Mouse (Mus musculus) embryonic facial prominence, embryonic 14.5 days (tissue): ENCODE measurements around the gene Gm609. TPM values are rescaled to one million over a fixed set of nuclear protein-coding genes. Genes with fewer than 3 reads are reported as not detected.

Experiments
- ATAC-seq: fragments of 200-750 bp; cut with Nextera tagmentation; 2 replicates; pipeline ENCODE4 v1.8.0; 2017; ENCODE audit warnings: low read depth, moderate number of reproducible peaks, moderate TSS enrichment
- DNase-seq: peaks from one replicate; pipeline ENCODE4 v3.0.0-alpha.2; 2015; ENCODE audit warnings: low spot score
- H3K27ac ChIP-seq: fragments of 300-500 bp; sonication (generic); replicated peaks from 2 replicates; pipeline ENCODE4 v1.5.1; 2014; ENCODE audit warnings: low read depth, mild to moderate bottlenecking, low read length, moderate library complexity
- H3K27me3 ChIP-seq: fragments of 300-500 bp; sonication (generic); replicated peaks from 2 replicates; pipeline ENCODE4 v1.6.1; 2014; ENCODE audit warnings: low read length; ENCODE audit not compliant: control insufficient read depth, insufficient read depth
- H3K36me3 ChIP-seq: fragments of 300-500 bp; sonication (generic); 2 replicates; pipeline ENCODE4 v1.6.1; 2014; ENCODE audit warnings: low read length, mixed read lengths; ENCODE audit not compliant: control insufficient read depth, insufficient read depth
- H3K4me1 ChIP-seq: fragments of 300-500 bp; sonication (generic); 2 replicates; pipeline ENCODE4 v1.6.1; 2014; ENCODE audit warnings: antibody characterized with exemption, low read length; ENCODE audit not compliant: control insufficient read depth, insufficient read depth
- H3K4me2 ChIP-seq: fragments of 300-500 bp; sonication (generic); 2 replicates; pipeline ENCODE4 v1.6.1; 2014; ENCODE audit warnings: low read depth, mild to moderate bottlenecking, low read length, moderate library complexity, mixed read lengths
- H3K4me3 ChIP-seq: fragments of 300-500 bp; sonication (generic); 2 replicates; pipeline ENCODE4 v1.5.1; 2014; ENCODE audit warnings: low read depth, mild to moderate bottlenecking, low read length
- H3K9ac ChIP-seq: fragments of 300-500 bp; sonication (generic); 2 replicates; pipeline ENCODE4 v1.6.1; 2014; ENCODE audit warnings: low read depth, mild to moderate bottlenecking, low read length, moderate library complexity, mixed read lengths
- H3K9me3 ChIP-seq: fragments of 300-500 bp; sonication (generic); 2 replicates; pipeline ENCODE4 v1.6.1; 2016; ENCODE audit warnings: low read length; ENCODE audit not compliant: control insufficient read depth
- WGBS: fragments of 180-500 bp; shearing (Covaris S2); extraction: QIAGEN DNeasy Blood & Tissue Kit; methylation state at CpG from one replicate; pipeline ENCODE4 v1.1.7; 2014; 5-methylcytosine and 5-hydroxymethylcytosine counted together
- polyA plus RNA-seq: library from polyadenylated mRNA; unstranded; fragments of >200 nt; fragmentation: Nextera tagmentation; extraction: Ambion mirVana; gene quantifications from 2 replicates; pipeline ENCODE4 v1.2.1, GENCODE M21; 2014

Gene Gm609
- polyA plus RNA-seq, 1 experiment from 2014 or later: not detected

DNA sequence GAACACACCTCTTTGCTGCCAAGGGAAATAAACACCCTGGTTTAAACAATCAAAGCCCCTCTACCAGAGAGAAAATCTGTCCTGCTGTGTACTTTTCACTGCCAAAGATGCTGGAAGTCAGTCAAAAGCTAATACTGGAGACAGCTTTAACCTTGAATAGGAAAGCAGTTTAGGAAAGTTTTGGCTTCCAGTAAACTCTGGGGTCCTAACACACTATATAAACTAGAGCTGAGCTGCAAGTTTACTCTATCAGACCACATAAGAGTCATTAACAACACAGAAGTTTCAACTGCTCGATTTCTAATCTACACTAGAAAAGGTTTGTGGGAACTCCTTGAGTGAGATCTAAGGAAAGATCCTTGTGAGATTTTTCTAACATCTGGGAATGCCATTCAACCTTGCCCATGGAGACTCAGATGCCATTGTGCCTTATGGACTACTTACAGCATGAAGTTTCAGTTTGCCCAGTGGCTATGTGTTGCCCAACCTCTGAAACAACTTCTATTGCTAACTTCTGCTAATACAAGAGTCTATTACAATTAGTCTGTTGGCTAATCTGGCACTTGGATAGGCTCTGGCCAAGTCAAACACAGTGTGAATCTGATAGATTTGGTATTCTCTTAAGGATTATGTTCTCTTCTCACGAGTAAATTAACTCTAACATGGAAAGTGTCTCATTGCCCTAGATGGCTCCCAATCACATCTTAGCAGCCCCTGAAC is 117.1 kb downstream of the Gm609 start:
- no peak overlapping the region for H3K27ac ChIP-seq
- 69% methylated on average over 2 of the region's 2 CpGs for WGBS

DNA sequence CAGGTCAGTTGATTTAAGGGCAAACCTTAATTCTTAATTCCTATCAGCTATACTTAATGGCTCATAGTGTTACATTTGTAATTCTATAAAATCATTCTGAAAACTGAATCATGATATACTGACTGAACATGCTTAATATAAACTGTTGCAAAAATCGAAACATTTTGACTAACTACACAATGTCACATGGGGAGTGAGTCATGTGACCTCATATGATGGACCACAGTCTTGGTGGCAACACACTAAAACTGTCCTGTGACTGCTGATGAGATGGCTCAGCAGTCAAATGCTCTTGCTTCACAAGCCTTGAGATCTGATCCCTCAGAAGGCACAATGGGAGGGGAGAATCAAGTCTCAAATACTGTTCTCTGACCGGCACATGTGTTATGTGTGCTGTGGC is 118.7 kb downstream of the Gm609 start:
- no peaks in the 10 kb centered on the region for H3K36me3 ChIP-seq
- 83% methylated on average over 2 of the region's 2 CpGs for WGBS
- no peaks in the 10 kb centered on the region for H3K9me3 ChIP-seq
- ATAC-seq: no peak
- no peak overlapping the region for H3K4me3 ChIP-seq
- H3K27me3 ChIP-seq: no peaks in the 10 kb centered on the region
- no peak for DNase-seq
- peaks cover 3% of the 10 kb centered on the region; the same call in 1 of the 2 replicates for H3K4me1 ChIP-seq
- no peak overlapping the region for H3K4me2 ChIP-seq
- no peak overlapping the region for H3K27ac ChIP-seq
- H3K9ac ChIP-seq: no peak overlapping the region

More for the DNA sequence above, 117.1 kb downstream of the Gm609 start:
- Histone ChIP-seq H3K4me1 (peaks cover 3% of the 10 kb centered on the region; the same call in 1 of the 2 replicates), H3K36me3 (no peaks in the 10 kb centered on the region), H3K27me3 (no peaks in the 10 kb centered on the region), H3K4me3 (no peak overlapping the region), H3K4me2 (no peak overlapping the region), H3K9ac (no peak overlapping the region), H3K9me3 (no peaks in the 10 kb centered on the region)
- DNase-seq (peak; percentile 17), ATAC-seq (no peak)

DNA sequence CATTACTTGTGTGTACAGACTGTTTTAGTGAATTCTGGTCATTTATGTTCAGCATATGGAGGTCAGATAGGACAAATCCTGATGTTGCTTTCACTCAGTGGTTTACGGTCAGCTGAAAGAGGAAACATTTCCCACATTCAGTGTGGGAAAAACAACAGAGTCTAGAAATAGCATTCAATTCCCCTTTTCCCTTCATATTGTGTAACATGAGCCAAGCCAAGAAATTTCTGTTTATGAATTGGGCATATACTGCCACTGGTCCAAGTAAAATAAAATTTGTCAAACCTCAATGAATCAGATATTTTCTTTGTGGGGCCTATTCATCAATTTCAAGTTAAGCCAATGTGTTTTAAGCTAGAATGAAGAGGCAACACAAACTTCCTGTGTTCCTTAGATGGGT is 121.7 kb downstream of the Gm609 start:
- Histone ChIP-seq H3K36me3 (no peaks in the 10 kb centered on the region), H3K27me3 (no peaks in the 10 kb centered on the region), H3K9me3 (no peaks in the 10 kb centered on the region), H3K4me2 (no peak overlapping the region), H3K4me1 (peaks cover 3% of the 10 kb centered on the region; the same call in 1 of the 2 replicates), H3K9ac (no peak overlapping the region), H3K27ac (no peak overlapping the region), H3K4me3 (no peak overlapping the region)
- 62% methylated on average over 1 of the region's 1 CpGs for WGBS
- no peak for ATAC-seq
- DNase-seq: peak; percentile 16

DNA sequence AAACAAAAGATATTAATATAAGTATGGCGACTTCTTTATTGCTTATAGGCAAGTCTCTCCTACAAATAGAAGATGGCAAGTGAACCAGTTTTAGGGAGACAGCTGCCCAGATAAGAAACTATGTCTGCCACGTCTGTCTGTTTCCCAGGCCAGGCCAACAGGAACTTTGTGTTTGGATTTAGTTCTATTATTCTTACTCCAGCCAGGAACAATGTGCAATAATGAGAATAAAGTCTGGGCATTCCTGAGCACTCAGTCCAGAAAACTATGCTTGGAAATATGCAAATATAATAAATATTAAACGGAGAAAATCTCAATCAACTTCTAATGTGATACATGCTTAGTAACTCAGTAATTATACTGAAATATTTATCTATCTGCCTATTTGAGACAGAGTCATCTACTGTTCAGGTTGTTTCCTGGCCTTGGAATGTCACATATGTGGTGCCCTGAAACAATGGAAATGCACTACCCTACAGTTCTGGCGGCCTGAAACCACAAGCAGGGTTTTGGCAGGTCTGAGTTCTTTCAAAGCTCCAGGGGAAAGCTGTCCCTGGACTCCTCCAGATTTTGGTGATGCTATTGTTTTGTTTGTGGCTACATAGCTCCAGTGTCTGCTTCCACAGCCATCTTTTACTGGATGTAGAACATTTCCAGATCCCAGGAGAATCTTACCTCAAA is 123.3 kb downstream of the Gm609 start:
- WGBS: 72% methylated on average over 4 of the region's 4 CpGs
- no peak for ATAC-seq
- Histone ChIP-seq H3K9me3 (no peaks in the 10 kb centered on the region), H3K4me3 (no peak overlapping the region), H3K27me3 (no peaks in the 10 kb centered on the region), H3K27ac (no peak overlapping the region), H3K4me2 (no peak overlapping the region), H3K4me1 (no peaks in the 10 kb centered on the region), H3K36me3 (no peaks in the 10 kb centered on the region), H3K9ac (no peak overlapping the region)
- DNase-seq: no peak

DNA sequence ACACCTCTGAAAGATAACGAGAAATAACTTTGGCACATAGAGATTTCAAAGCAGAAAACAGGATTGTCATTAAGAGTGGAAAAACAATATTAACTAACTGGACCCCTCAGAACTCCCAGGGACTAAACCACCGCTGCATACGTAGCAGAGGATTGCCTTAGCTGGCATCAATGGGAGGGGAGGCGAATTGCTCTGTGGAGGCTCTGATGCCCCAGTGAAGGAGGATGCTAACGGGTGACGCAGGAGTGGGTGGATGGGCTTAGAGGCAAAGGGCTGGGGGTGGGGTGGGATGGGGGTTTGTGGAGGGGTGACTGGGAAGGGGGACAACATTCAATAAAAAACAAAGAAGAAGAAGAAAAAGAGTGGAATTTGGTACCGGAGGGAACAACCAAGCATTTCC is 126.7 kb downstream of the Gm609 start:
- Histone ChIP-seq H3K36me3 (no peaks in the 10 kb centered on the region), H3K9ac (no peak overlapping the region), H3K4me1 (no peaks in the 10 kb centered on the region), H3K27me3 (no peaks in the 10 kb centered on the region), H3K4me3 (no peak overlapping the region), H3K9me3 (no peaks in the 10 kb centered on the region), H3K27ac (no peak overlapping the region), H3K4me2 (no peak overlapping the region)
- DNase-seq: no peak
- ATAC-seq: no peak
- 81% methylated on average over 7 of the region's 7 CpGs for WGBS

DNA sequence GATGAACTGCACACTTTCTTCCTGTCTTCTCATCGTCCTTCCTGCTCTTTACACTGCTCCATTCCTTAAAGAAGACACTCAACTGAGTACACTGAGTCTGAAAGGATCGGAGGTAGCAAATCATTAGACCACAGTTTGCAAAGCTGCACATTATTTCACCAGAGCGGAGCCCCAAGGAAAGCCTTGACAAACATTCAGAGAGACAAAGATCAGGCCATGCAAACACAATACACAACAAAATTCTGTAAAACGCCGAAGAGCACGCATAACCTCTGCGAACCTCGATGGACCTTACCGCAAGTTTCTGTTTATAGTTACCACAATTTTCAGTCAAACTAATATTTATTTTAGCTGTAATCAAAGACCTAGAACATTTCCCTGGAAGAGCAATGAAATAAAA is 127.4 kb downstream of the Gm609 start:
- Histone ChIP-seq H3K9me3 (no peaks in the 10 kb centered on the region), H3K4me1 (no peaks in the 10 kb centered on the region), H3K27ac (no peak overlapping the region), H3K36me3 (no peaks in the 10 kb centered on the region), H3K27me3 (no peaks in the 10 kb centered on the region), H3K4me3 (no peak overlapping the region), H3K9ac (no peak overlapping the region), H3K4me2 (no peak overlapping the region)
- DNase-seq (no peak), ATAC-seq (no peak)
- WGBS: 84% methylated on average over 9 of the region's 9 CpGs

DNA sequence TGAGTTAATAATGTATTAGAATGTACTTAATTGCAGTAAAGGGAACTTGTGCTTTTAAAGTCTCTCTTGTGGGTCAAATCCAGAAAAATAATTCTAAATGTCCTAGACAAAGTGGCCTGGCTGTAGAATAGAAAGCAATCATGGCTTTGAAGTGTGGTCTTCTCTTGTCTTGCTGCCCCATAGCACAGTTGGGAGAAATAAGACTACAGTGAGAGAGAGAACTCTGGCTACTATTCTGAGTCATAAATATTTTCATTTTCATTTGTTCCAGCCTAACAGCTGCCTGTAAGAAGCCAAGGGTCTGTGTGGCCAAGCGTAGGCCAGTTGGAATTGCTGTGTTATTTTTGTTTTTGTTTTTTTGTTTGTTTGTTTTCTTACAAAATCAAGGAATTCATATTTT is 128.1 kb downstream of the Gm609 start:
- H3K27ac ChIP-seq: no peak overlapping the region

DNA sequence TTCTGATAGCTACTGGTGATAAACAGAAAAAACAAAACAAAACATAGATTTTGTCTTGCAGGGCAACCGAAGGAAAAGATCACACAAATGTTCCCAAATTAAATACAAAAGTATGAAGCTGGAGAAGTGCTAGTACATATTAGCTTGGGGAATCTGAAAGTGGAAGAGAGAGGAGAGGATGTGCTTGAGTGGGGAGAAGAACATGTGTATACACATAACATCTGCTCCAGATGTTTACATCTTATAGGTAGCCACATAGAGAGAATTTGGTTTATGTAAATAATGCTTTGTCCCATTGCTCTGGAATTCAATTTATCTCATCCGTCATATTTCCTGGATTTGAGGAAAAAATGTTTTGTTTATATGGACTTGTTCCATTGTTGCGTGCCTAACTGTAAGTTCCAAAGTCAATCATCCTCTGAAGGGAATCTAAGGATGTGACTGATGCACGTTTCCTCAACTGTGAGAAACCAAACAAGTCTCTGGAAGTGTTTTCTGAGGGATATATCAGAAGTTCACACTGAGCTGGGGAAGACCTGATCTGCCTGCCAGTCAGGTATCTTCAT is 129.2 kb downstream of the Gm609 start:
- Histone ChIP-seq H3K36me3 (no peaks in the 10 kb centered on the region), H3K4me2 (no peak overlapping the region), H3K4me3 (no peak overlapping the region), H3K9me3 (no peaks in the 10 kb centered on the region), H3K4me1 (no peaks in the 10 kb centered on the region), H3K27me3 (no peaks in the 10 kb centered on the region), H3K27ac (no peak overlapping the region), H3K9ac (no peak overlapping the region)
- 75% methylated on average over 4 of the region's 4 CpGs for WGBS
- ATAC-seq: no peak
- DNase-seq: no peak

More for the DNA sequence above, 128.1 kb downstream of the Gm609 start:
- Histone ChIP-seq H3K36me3 (no peaks in the 10 kb centered on the region), H3K4me3 (no peak overlapping the region), H3K27me3 (no peaks in the 10 kb centered on the region), H3K9me3 (no peaks in the 10 kb centered on the region), H3K4me2 (no peak overlapping the region), H3K4me1 (no peaks in the 10 kb centered on the region), H3K9ac (no peak overlapping the region)
- WGBS: 83% methylated on average over 1 of the region's 1 CpGs
- DNase-seq: no peak
- no peak for ATAC-seq
